Mouse (Mus musculus): ENCODE data around the gene Ltbp1. TPM values are rescaled to one million over a fixed set of nuclear protein-coding genes. Genes with fewer than 3 reads are reported as not detected.
"Not testable (repeated sequence)": the region's sequence is repeated elsewhere in the genome, so short reads cannot be mapped to it uniquely, and the experiment has no call there.

Gene Ltbp1
- polyA plus RNA-seq, 1 experiment from 2014 or later = 1.4 TPM

DNA sequence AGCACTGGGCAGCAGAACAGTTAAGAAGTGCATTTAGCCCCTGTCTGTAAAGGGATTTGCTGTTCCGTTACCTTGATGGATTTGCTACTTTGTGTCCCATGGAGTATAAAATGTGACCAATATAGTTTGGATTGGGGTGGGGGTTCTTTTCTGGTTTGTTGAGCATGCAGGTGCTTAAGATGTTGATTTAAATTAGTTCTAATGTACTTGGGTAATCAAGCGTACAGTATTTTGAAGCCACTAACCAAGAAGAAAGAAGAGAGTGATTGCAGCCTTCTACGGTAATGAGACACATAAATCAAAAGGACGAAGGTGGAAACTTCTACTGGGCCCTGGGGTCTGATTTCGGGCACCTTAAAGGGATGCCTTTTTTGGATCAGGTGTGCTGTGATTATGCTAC is 102.5 kb downstream of the Ltbp1 start:
- Histone ChIP-seq H3K27me3 (replicated peaks) (no peaks in the 10 kb centered on the region), H3K4me1 (no peaks in the 10 kb centered on the region), H3K36me3 (replicated peaks) (no peaks in the 10 kb centered on the region), H3K27ac (no peak overlapping the region), H3K9me3 (no peaks in the 10 kb centered on the region), H3K4me3 (no peak overlapping the region), H3K4me2 (no peak overlapping the region), H3K9ac (no peak overlapping the region)
- WGBS = 58% methylated on average over 5 of the region's 5 CpGs
- no peak for ATAC-seq (replicated peaks)

DNA sequence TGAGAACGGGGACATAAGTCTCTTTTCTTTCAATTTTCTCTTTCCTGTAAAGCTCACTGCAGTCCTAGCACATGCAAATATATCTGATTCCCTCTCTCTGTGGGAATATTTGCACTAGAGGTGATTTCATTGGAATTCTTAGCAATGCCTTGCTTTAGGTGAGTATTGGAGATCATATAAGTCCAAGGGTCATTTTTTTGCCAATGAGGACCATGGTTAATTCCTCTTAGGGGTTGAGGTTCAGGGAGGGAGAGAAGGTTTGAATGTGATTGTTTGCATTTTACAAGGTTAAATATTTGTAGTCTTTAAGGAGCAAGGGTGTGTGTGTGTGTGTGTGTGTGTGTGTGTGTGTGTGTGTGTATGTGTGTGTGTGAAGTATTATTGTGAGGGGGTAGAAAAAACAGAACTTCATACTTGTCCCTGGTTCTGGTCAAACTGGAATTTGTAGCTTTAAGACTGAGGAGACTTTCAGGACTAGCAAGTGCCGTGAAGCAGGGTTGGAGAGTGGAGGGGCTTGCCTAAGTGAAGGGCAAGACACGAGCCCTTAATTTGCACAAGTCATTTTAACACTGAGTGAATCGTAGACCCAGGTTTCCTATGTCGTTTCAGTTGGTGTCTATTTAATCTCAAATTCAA is 103.8 kb downstream of the Ltbp1 start:
- 70% methylated on average over 5 of the region's 5 CpGs for WGBS
- H3K9me3 ChIP-seq = no peaks in the 10 kb centered on the region
- H3K27ac ChIP-seq = no peak overlapping the region
- ATAC-seq (replicated peaks) = no peak
- H3K9ac ChIP-seq = no peak overlapping the region
- H3K4me3 ChIP-seq = no peak overlapping the region
- H3K4me2 ChIP-seq = no peak overlapping the region
- H3K36me3 ChIP-seq (replicated peaks) = no peaks in the 10 kb centered on the region
- H3K27me3 ChIP-seq (replicated peaks) = no peaks in the 10 kb centered on the region
- no peaks in the 10 kb centered on the region for H3K4me1 ChIP-seq

DNA sequence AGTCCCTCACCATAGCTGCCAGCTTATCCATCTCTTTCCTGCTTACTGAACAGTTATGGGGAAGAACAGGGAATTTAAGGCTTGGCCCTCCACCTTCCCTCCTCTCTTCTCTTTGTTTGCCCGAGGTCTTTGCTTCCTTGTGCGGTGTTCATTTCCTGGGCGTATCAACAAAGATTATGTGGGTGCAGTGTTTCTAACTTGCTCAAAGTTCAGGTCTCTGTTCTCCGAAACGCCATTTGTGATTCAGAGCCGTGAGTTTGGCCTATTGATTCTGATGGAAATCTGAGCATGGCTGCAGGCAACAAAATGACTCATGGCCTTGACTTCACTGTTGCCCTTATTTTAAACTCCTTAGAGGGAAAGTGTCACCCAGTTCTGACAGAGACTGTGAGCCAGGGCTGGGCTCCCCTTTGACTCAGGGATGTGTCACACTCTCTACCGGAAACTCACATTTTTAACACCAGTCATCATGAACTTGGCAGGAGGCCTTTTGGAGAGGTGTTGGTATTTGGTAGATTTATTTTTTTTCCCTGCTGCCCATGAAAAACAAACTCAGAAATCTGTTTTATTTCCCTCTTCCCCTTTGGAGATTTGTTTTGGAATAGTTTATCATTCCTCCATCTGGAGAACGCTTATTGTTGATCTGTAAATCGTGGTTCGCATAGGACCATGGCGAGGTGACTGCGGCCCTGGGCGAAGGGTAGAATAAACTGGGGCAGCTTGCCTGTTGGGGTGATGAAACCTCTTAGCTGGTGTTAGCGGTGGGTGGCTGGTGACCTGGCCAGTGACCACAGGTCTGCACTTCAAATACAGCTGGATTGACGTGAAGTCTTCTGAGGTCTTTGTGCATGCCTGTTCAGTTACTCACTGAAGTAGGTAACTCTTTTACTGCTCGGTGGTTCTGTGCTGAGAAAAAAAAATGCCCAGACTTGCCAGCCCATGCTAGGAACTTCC is 105.2 kb downstream of the Ltbp1 start:
- 90% methylated on average over 16 of the region's 16 CpGs for WGBS
- H3K36me3 ChIP-seq (replicated peaks) = no peaks in the 10 kb centered on the region
- no peak overlapping the region for H3K9ac ChIP-seq
- no peaks in the 10 kb centered on the region for H3K4me1 ChIP-seq
- no peak overlapping the region for H3K27ac ChIP-seq
- no peaks in the 10 kb centered on the region for H3K27me3 ChIP-seq (replicated peaks)
- no peak overlapping the region for H3K4me2 ChIP-seq
- no peak overlapping the region for H3K4me3 ChIP-seq
- no peaks in the 10 kb centered on the region for H3K9me3 ChIP-seq
- ATAC-seq (replicated peaks) = no peak

DNA sequence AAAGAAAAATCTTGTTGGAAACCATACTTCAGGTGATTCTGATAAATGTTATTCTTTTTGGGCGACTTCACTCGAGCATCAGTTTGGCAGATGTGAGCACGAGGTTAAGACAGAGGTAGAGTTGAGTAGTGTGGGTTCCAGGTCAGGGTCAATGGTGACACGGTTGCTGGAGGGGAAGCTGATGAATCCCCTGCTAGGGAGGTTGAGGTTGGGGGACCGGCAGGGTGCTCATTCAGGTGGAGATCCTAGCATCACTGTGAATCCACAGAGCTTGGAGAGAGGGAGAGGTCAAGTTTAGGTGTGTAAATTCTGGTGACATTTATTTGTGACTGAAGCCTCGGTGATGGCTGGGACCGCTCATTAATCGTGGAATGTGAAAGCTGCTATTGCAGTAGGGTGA is 110.2 kb downstream of the Ltbp1 start:
- Histone ChIP-seq H3K4me1 (no peaks in the 10 kb centered on the region), H3K4me2 (no peak overlapping the region), H3K36me3 (replicated peaks) (no peaks in the 10 kb centered on the region), H3K27ac (no peak overlapping the region), H3K9me3 (no peaks in the 10 kb centered on the region), H3K27me3 (replicated peaks) (no peaks in the 10 kb centered on the region), H3K4me3 (no peak overlapping the region), H3K9ac (no peak overlapping the region)
- ATAC-seq (replicated peaks) = no peak
- 73% methylated on average over 8 of the region's 8 CpGs for WGBS

DNA sequence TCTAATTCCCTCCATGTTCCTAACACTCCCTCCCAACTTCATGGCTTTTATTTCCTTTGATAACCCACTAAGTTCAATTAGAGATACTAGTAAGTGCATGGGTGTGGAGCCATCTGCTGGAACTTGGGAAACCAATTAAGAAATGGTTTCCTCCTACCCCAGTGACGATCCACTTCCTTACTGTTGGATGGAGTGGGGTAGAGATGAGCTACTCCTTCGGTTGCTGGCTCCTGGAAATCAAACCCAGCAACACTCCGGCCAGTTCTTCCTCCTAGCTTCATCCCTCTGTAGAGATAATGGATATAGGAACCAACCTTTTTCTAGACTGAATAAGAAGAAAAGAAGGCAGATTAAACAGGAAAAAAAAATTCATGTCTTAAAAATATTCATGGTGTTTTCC is 113.5 kb downstream of the Ltbp1 start:
- Histone ChIP-seq H3K9me3 (no peaks in the 10 kb centered on the region), H3K9ac (no peak overlapping the region), H3K36me3 (replicated peaks) (no peaks in the 10 kb centered on the region), H3K4me2 (no peak overlapping the region), H3K27ac (no peak overlapping the region), H3K4me1 (no peaks in the 10 kb centered on the region), H3K27me3 (replicated peaks) (no peaks in the 10 kb centered on the region), H3K4me3 (no peak overlapping the region)
- WGBS = 94% methylated on average over 3 of the region's 3 CpGs
- ATAC-seq (replicated peaks) = no peak

DNA sequence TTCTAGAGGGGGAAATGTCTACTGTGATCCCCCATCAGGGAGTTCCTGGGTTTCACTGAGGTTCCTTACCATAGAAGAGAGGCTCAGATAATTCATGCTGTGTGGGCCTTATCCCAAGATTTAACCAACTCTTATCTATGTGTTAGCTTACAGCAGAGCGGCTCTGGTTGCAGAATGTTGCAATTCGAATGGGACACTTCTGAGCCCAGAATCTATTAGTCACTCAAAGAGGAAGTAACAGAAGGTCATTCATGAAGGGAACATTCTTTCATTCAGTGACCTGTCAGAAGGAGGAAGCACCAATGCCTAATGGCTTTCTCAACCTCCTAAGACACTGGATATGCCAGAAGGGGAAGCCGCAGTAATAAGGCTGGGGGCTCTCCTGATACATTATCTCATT is 114.1 kb downstream of the Ltbp1 start:
- no peaks in the 10 kb centered on the region for H3K27me3 ChIP-seq (replicated peaks)
- no peak overlapping the region for H3K4me3 ChIP-seq
- H3K4me1 ChIP-seq = no peaks in the 10 kb centered on the region
- no peak overlapping the region for H3K9ac ChIP-seq
- no peak overlapping the region for H3K4me2 ChIP-seq
- 67% methylated on average over 3 of the region's 3 CpGs for WGBS
- no peaks in the 10 kb centered on the region for H3K9me3 ChIP-seq
- ATAC-seq (replicated peaks) = no peak
- H3K36me3 ChIP-seq (replicated peaks) = no peaks in the 10 kb centered on the region
- H3K27ac ChIP-seq = no peak overlapping the region

DNA sequence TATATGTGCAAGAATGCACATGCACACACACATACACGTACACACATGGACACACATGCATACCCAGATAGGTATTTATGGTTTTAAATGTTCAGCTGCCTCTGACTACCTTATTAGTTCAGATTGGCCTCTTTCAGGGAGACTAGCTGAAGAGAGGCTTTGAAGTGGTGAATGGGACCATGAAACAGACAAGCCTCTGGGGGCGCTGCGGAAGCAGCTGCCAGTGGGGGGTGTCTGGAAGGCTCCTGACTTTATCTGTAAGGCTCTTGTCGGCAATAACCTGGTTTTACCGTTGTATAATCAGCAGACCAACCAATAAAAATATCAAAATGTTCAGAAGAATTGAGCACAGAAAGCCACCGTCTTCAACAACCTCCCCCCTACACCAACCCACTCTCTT is 114.7 kb downstream of the Ltbp1 start:
- Histone ChIP-seq H3K36me3 (replicated peaks) (no peaks in the 10 kb centered on the region), H3K4me3 (no peak overlapping the region), H3K27ac (no peak overlapping the region), H3K4me2 (no peak overlapping the region), H3K9me3 (no peaks in the 10 kb centered on the region), H3K9ac (no peak overlapping the region), H3K4me1 (no peaks in the 10 kb centered on the region), H3K27me3 (replicated peaks) (no peaks in the 10 kb centered on the region)
- no peak for ATAC-seq (replicated peaks)
- 35% methylated on average over 6 of the region's 6 CpGs for WGBS

DNA sequence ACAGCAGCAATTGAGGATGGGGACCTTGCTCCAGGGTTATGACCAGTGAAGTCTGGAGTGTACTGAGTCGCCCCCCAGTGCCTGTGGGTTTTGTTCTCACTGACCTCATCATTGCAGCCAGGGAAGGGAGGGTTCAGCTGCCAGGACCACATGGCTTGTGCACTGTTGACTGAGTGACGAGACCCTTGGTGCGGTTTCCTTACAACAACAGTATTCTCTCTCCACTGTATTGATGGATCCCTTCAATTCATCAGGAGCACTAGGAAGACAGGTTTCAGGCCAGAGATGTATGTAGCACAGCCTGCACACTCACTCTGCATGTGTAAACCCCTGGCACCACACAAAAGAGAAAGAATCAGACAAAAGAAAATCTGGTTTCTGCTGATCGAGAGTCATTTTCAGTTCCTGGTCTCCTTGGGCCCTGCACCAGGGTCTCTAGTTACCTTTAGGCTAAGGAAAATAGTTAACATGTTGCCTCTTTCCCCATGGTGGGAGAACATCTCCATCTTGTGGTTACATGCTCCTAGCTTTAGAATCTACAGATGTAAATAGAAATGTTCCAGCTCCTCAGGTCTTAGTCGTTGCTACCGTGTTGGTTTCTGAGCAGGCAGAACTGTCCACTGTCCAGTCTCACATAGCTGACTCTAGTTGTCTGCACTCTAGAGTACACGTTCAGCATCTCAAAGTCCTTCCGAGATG is 117.4 kb downstream of the Ltbp1 start:
- H3K4me1 ChIP-seq = no peaks in the 10 kb centered on the region
- WGBS = 75% methylated on average over 8 of the region's 8 CpGs
- H3K4me2 ChIP-seq = no peak overlapping the region
- no peak overlapping the region for H3K4me3 ChIP-seq
- H3K27me3 ChIP-seq (replicated peaks) = no peaks in the 10 kb centered on the region
- no peaks in the 10 kb centered on the region for H3K9me3 ChIP-seq
- no peaks in the 10 kb centered on the region for H3K36me3 ChIP-seq (replicated peaks)
- no peak overlapping the region for H3K27ac ChIP-seq
- no peak overlapping the region for H3K9ac ChIP-seq
- no peak for ATAC-seq (replicated peaks)

DNA sequence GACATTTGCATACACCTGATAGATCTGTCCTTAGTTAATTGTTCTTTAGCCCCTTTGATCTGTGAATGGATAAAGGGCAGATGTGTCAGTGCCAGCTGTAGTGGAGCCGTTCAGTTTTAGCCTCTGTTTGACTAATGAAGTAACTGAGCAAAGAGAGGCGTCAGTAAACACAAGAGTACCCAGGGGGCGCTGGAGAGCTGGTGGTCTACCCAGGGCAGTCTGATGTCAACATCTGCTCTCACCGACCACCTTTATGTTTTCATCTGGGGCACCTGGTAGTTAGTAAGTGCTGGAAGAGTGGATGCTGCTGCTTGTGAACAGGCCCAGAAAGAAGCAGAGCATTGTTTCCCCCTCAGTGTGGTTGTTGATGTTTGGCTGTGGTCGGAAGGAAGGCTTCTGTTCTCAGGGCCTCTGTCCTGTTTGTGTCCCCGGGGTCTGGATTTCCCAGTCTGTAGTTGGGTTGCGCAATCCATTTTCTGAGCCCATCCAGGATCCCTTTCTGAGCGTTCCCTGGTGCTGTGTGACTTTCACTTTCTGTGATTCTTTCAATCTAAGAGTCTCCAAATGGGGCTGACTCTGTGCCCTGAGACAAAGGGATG is 123.1 kb downstream of the Ltbp1 start:
- Histone ChIP-seq H3K36me3 (replicated peaks) (no peaks in the 10 kb centered on the region), H3K9me3 (no peaks in the 10 kb centered on the region), H3K9ac (no peak overlapping the region), H3K4me3 (no peak overlapping the region), H3K27me3 (replicated peaks) (no peaks in the 10 kb centered on the region), H3K27ac (no peak overlapping the region), H3K4me1 (no peaks in the 10 kb centered on the region), H3K4me2 (no peak overlapping the region)
- no peak for ATAC-seq (replicated peaks)
- 58% methylated on average over 8 of the region's 8 CpGs for WGBS

DNA sequence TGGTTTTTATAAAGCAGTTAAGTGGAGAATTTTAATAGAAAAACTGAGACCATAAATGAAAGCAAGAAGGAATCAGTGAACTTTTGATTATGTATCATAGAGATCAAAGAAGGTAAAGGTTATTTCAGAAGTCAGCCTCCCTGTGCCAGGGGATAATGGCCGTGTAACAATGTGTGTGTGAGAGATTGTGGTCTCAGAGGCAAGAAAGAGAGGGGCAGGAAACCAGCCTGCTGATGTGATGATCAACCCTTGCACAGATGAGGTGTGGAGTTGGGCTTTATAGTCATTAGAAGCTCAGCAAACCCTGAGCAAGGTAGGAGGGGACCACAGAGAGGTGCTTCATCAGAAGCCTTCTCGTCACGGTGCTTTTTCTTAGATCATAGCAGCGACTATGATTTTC is 128.6 kb downstream of the Ltbp1 start:
- Histone ChIP-seq H3K9ac (no peak overlapping the region), H3K27ac (no peak overlapping the region), H3K4me1 (no peaks in the 10 kb centered on the region), H3K4me3 (no peak overlapping the region), H3K36me3 (replicated peaks) (no peaks in the 10 kb centered on the region), H3K9me3 (no peaks in the 10 kb centered on the region), H3K4me2 (no peak overlapping the region), H3K27me3 (replicated peaks) (no peaks in the 10 kb centered on the region)
- 81% methylated on average over 4 of the region's 4 CpGs for WGBS
- no peak for ATAC-seq (replicated peaks)

DNA sequence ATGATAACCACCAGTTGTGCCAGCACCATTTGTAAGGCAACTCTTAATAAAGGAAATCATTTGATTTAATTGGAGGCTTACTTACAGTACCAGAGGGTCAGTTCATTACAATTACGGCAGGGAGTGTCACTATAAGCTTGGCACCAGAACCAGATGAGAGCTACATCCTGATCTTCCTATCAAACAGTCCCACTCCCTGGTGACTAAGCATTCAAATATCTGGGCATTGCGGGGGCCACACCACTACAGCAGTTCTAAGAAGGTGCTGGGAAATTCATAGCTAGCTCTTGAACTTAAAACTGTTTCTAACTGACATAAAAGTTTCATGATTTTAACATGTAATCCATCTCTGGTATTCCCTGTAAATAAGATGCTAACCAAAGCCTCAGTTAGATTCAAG is 134.4 kb downstream of the Ltbp1 start:
- Histone ChIP-seq H3K4me1 (no peaks in the 10 kb centered on the region), H3K36me3 (replicated peaks) (no peaks in the 10 kb centered on the region), H3K4me2 (no peak overlapping the region), H3K9ac (no peak overlapping the region), H3K27me3 (replicated peaks) (no peaks in the 10 kb centered on the region), H3K27ac (no peak overlapping the region), H3K4me3 (no peak overlapping the region), H3K9me3 (no peaks in the 10 kb centered on the region)
- 95% methylated on average over 2 of the region's 2 CpGs for WGBS
- ATAC-seq (replicated peaks) = no peak

DNA sequence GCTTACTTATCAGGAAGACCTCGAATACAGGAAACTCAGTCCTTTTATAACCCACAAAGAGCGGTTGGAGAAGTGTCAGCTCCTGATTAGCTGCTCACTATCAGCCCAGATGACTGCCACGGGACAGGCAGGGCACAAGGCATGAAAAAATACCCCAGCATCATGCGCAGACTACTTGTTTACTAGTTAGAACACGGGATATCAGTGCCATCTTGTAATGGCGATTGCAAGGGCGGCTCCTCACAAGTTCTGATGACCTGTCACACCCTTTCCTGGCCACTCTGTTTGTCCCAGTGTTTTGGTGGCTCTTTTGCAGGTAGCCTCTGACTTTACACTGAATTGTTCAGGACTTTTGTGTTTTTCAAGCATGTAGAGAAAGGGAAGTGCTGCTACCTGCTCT is 137.5 kb downstream of the Ltbp1 start:
- H3K36me3 ChIP-seq (replicated peaks); H3K4me2 ChIP-seq; H3K9ac ChIP-seq; H3K4me3 ChIP-seq; H3K4me1 ChIP-seq; H3K9me3 ChIP-seq; ATAC-seq (replicated peaks); H3K27ac ChIP-seq; H3K27me3 ChIP-seq (replicated peaks): not testable (repeated sequence)
- 88% methylated on average over 7 of the region's 7 CpGs for WGBS

All from midbrain, embryonic 15.5 days (tissue).